Mouse (Mus musculus): ENCODE data around the gene Rnf150. TPM values are rescaled to one million over a fixed set of nuclear protein-coding genes. Genes with fewer than 3 reads are reported as not detected.

Gene Rnf150
- polyA plus RNA-seq, 1 experiment from 2014 or later, result 0.13 TPM

DNA sequence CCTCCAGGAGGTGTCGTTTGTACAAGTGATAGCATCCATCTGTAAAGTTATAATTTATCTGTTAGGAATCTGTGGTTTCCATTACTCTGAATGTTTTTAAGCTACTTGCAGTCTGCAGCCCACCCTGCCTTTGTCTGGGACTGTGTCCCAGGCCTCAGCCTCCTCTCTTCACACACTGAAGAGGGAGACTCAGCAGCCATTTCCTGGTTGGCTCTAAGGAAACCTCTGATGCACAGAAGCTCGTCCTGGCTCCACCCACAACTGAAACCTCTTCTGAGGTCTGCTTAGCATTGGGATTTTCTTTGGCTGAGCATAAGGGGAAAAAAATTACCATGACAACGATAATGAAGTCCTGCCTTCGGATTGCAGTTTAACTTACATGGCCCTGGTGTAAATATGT lies 110.2 kb downstream of the Rnf150 start:
- Histone ChIP-seq H3K27ac (ENCODE audit: low read length) (no peak overlapping the region), H3K36me3 (ENCODE audit: control insufficient read depth, insufficient read depth) (no peaks in the 10 kb centered on the region), H3K9ac (ENCODE audit: low read depth, low read length) (no peak overlapping the region), H3K4me1 (ENCODE audit: control insufficient read depth, low read depth, low read length) (no peaks in the 10 kb centered on the region), H3K9me3 (replicated peaks; ENCODE audit: control insufficient read depth, low read length) (no peaks in the 10 kb centered on the region), H3K4me3 (ENCODE audit: low read depth, low read length) (no peak overlapping the region), H3K27me3 (ENCODE audit: control insufficient read depth, insufficient read depth, low read depth, low read length) (no peaks in the 10 kb centered on the region), H3K4me2 (ENCODE audit: low read depth, low read length) (no peak overlapping the region)
- 44% methylated on average over 4 of the region's 4 CpGs for WGBS (ENCODE audit: insufficient replicate concordance)
- ATAC-seq (ENCODE audit: low read depth), result no peak

DNA sequence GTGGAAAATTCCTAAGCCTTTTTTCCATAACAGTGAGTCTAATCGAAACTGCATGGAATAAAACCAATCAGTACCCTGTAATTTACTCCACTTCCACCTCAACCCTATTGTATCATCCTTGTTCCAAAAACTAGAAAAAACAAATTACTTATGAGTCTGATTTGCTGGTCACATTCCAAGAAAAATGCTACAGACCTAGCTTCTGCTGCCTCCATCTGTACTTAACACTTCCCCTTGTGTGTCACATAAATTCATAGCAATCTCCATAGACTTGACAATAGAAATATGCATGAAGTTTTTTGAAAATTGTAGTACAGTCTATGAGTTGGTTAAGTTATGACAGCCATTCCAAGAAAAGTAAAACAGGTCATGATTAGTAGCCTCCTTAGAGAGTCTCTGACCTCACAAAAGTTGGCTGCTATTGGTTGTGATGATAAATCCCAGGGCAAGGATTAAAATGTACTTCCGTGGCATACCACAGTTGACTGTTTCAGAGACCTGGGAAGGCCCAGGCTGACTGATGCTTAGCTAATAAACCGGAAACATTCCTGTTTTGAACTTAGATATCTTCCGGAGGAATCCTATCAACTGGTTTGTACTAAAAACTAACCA lies 118.2 kb downstream of the Rnf150 start:
- no peaks in the 10 kb centered on the region for H3K4me1 ChIP-seq (ENCODE audit: control insufficient read depth, low read depth, low read length)
- 53% methylated on average over 4 of the region's 4 CpGs for WGBS (ENCODE audit: insufficient replicate concordance)
- H3K9me3 ChIP-seq (replicated peaks; ENCODE audit: control insufficient read depth, low read length), result no peaks in the 10 kb centered on the region
- H3K27me3 ChIP-seq (ENCODE audit: control insufficient read depth, insufficient read depth, low read depth, low read length), result no peaks in the 10 kb centered on the region
- no peak overlapping the region for H3K4me3 ChIP-seq (ENCODE audit: low read depth, low read length)
- no peaks in the 10 kb centered on the region for H3K36me3 ChIP-seq (ENCODE audit: control insufficient read depth, insufficient read depth)
- no peak overlapping the region for H3K27ac ChIP-seq (ENCODE audit: low read length)
- H3K4me2 ChIP-seq (ENCODE audit: low read depth, low read length), result no peak overlapping the region
- ATAC-seq (ENCODE audit: low read depth), result no peak
- H3K9ac ChIP-seq (ENCODE audit: low read depth, low read length), result no peak overlapping the region

DNA sequence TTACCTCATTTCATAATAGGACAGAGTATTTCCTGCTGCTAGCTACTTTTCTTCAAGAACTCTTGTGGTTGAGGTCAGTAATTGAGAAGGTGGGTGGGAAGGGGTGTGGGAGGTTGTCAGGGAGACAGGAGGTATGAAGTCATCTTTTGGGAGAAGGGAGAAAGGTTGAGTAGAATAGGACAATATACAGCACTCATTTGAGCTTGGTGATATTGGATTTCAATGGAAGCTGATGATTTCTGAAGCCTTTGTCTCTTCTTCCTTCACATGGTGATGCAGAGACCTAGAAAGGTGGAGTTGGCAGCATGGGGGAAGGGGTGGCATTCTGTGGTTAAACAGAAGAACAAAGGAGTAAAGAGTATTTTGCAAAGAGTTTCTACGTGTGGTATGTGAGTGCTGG lies 119.7 kb downstream of the Rnf150 start:
- H3K9me3 ChIP-seq (replicated peaks; ENCODE audit: control insufficient read depth, low read length), result no peaks in the 10 kb centered on the region
- no peaks in the 10 kb centered on the region for H3K36me3 ChIP-seq (ENCODE audit: control insufficient read depth, insufficient read depth)
- H3K4me1 ChIP-seq (ENCODE audit: control insufficient read depth, low read depth, low read length), result no peaks in the 10 kb centered on the region
- no peak overlapping the region for H3K9ac ChIP-seq (ENCODE audit: low read depth, low read length)
- H3K27me3 ChIP-seq (ENCODE audit: control insufficient read depth, insufficient read depth, low read depth, low read length), result no peaks in the 10 kb centered on the region
- WGBS (ENCODE audit: insufficient replicate concordance), result 52% methylated on average over 1 of the region's 1 CpGs
- no peak overlapping the region for H3K4me2 ChIP-seq (ENCODE audit: low read depth, low read length)
- H3K4me3 ChIP-seq (ENCODE audit: low read depth, low read length), result no peak overlapping the region
- ATAC-seq (ENCODE audit: low read depth), result no peak
- H3K27ac ChIP-seq (ENCODE audit: low read length), result no peak overlapping the region

DNA sequence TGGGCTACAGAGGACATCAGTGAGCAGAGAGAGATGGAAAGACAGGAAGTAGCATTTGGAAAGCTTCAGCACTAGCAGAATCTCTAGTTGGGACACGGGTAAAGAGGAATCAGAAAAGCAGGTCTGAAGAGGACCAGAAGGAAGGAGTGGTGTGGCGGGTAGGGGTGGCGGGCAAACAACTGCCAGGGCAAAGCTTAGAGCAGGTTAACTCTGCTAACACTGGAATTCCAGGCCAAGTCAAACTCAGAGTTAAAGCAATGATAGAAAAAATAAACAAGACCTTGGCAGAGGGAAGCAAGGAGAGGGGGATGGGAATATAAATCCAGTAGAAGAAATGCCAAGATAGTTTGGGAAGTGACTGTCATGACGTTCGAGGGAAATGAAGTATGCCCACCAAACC lies 120.1 kb downstream of the Rnf150 start:
- Histone ChIP-seq H3K9ac (ENCODE audit: low read depth, low read length) (no peak overlapping the region), H3K4me3 (ENCODE audit: low read depth, low read length) (no peak overlapping the region), H3K27me3 (ENCODE audit: control insufficient read depth, insufficient read depth, low read depth, low read length) (no peaks in the 10 kb centered on the region), H3K9me3 (replicated peaks; ENCODE audit: control insufficient read depth, low read length) (no peaks in the 10 kb centered on the region), H3K4me1 (ENCODE audit: control insufficient read depth, low read depth, low read length) (no peaks in the 10 kb centered on the region), H3K27ac (ENCODE audit: low read length) (no peak overlapping the region), H3K4me2 (ENCODE audit: low read depth, low read length) (no peak overlapping the region), H3K36me3 (ENCODE audit: control insufficient read depth, insufficient read depth) (no peaks in the 10 kb centered on the region)
- WGBS (ENCODE audit: insufficient replicate concordance), result 40% methylated on average over 5 of the region's 5 CpGs
- ATAC-seq (ENCODE audit: low read depth), result no peak

DNA sequence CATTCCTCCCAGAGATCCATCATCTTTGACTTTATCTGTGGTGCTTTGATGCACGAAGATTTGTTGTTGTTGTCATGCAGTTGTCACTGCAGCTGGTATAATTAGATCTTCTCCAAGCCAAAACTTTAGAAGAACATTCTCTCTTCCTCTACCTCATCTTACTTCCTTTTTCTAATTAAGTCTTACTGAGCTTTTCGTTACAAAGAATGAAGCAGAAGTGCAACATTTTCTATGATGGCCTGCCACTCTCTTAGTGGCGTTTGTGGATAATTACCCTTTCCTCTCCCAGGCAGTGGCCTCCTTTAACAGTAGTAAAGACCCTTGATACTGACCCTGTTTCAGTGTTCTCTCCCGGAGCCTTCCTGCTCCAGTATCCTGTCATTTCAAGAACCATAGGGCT lies 128.9 kb downstream of the Rnf150 start:
- no peak overlapping the region for H3K9ac ChIP-seq (ENCODE audit: low read depth, low read length)
- H3K4me3 ChIP-seq (ENCODE audit: low read depth, low read length), result no peak overlapping the region
- no peak overlapping the region for H3K4me2 ChIP-seq (ENCODE audit: low read depth, low read length)
- no peaks in the 10 kb centered on the region for H3K9me3 ChIP-seq (replicated peaks; ENCODE audit: control insufficient read depth, low read length)
- no peaks in the 10 kb centered on the region for H3K4me1 ChIP-seq (ENCODE audit: control insufficient read depth, low read depth, low read length)
- H3K27ac ChIP-seq (ENCODE audit: low read length), result no peak overlapping the region
- no peak for ATAC-seq (ENCODE audit: low read depth)
- no peaks in the 10 kb centered on the region for H3K27me3 ChIP-seq (ENCODE audit: control insufficient read depth, insufficient read depth, low read depth, low read length)
- no peaks in the 10 kb centered on the region for H3K36me3 ChIP-seq (ENCODE audit: control insufficient read depth, insufficient read depth)
- WGBS (ENCODE audit: insufficient replicate concordance), result 25% methylated on average over 4 of the region's 4 CpGs

DNA sequence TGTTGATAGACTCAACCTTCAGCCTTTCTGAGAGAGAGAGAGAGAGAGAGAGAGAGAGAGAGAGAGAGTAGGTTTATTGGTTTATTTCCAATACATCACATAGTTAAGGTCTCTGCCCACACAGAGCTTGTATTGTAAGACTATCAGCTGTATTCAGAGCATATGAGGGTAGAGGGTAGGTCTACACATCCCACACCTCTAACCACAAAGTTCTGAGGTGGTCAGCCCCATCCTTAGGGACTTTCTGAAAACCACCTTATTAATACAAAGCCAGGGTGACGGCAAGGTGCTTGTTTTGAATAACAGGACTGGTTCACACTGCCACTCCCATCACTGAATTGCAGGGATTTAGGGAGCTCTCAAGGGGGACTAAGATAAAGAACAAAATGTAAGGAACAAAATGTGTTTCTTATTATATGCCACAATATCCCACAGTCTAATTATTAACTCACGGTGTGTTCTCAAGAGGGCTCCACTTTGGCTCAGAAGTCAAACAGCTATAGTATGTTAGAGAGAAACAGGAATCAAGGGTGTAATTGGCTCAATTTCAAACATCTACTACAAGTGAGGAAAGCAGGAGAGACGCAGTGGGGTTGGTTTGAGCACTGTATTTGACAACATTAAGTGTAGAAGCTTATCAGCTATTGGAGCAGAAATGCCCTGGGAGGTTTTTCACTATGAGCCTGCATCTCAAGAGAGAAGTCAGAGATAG lies 132.7 kb downstream of the Rnf150 start:
- no peaks in the 10 kb centered on the region for H3K27me3 ChIP-seq (ENCODE audit: control insufficient read depth, insufficient read depth, low read depth, low read length)
- H3K27ac ChIP-seq (ENCODE audit: low read length), result no peak overlapping the region
- 58% methylated on average over 3 of the region's 3 CpGs for whole genome bisulfite sequencing (ENCODE audit: insufficient replicate concordance)
- no peak overlapping the region for H3K4me2 ChIP-seq (ENCODE audit: low read depth, low read length)
- H3K9ac ChIP-seq (ENCODE audit: low read depth, low read length), result no peak overlapping the region
- no peaks in the 10 kb centered on the region for H3K4me1 ChIP-seq (ENCODE audit: control insufficient read depth, low read depth, low read length)
- no peak overlapping the region for H3K4me3 ChIP-seq (ENCODE audit: low read depth, low read length)
- no peaks in the 10 kb centered on the region for H3K9me3 ChIP-seq (replicated peaks; ENCODE audit: control insufficient read depth, low read length)
- ATAC-seq (ENCODE audit: low read depth), result no peak
- H3K36me3 ChIP-seq (ENCODE audit: control insufficient read depth, insufficient read depth), result no peaks in the 10 kb centered on the region

DNA sequence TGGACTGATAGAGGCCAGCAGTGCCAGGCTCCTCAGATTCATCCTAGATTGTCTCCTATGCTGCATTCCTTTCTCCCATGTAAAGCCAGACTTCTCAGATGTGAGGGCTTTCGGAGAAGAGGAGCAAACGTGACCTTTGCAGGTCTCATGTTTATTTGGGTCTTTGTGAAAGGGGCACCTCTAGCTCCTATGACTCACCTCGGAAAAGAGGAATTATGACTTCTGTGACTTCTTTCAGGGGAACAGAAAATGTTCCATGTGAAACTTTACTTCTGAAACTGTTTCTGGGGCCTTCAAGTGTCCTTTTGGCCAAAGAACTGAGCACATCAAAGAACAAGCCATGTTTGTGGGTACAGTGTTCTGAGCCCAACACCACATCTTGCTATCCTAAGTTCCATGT lies 133.7 kb downstream of the Rnf150 start:
- Histone ChIP-seq H3K27ac (ENCODE audit: low read length) (no peak overlapping the region), H3K27me3 (ENCODE audit: control insufficient read depth, insufficient read depth, low read depth, low read length) (no peaks in the 10 kb centered on the region), H3K9ac (ENCODE audit: low read depth, low read length) (no peak overlapping the region), H3K4me1 (ENCODE audit: control insufficient read depth, low read depth, low read length) (no peaks in the 10 kb centered on the region), H3K9me3 (replicated peaks; ENCODE audit: control insufficient read depth, low read length) (no peaks in the 10 kb centered on the region), H3K4me2 (ENCODE audit: low read depth, low read length) (no peak overlapping the region), H3K36me3 (ENCODE audit: control insufficient read depth, insufficient read depth) (no peaks in the 10 kb centered on the region), H3K4me3 (ENCODE audit: low read depth, low read length) (no peak overlapping the region)
- ATAC-seq (ENCODE audit: low read depth), result no peak
- whole genome bisulfite sequencing (ENCODE audit: insufficient replicate concordance), result 40% methylated on average over 3 of the region's 3 CpGs

DNA sequence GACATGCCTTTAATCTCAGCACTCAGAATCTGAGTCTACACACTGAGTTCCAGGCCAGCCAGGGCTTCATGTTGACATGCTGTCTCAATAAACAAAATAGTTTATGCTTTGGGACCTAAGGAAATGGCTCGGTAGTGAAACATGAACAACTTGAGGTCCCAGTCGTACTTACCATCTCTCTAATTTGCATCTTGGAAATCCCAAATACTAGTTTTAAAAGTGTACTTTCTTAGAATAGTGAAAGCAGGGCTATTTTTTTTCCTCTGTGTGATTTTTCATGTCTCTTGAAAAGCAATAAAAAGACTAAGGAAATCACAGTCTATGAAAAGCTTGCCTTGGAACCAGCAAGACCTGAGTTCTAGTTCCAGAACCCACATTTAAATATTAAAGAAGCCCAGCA lies 135.6 kb downstream of the Rnf150 start:
- no peaks in the 10 kb centered on the region for H3K9me3 ChIP-seq (replicated peaks; ENCODE audit: control insufficient read depth, low read length)
- no peak overlapping the region for H3K4me3 ChIP-seq (ENCODE audit: low read depth, low read length)
- no peak for ATAC-seq (ENCODE audit: low read depth)
- H3K27me3 ChIP-seq (ENCODE audit: control insufficient read depth, insufficient read depth, low read depth, low read length), result no peaks in the 10 kb centered on the region
- H3K9ac ChIP-seq (ENCODE audit: low read depth, low read length), result no peak overlapping the region
- no peaks in the 10 kb centered on the region for H3K4me1 ChIP-seq (ENCODE audit: control insufficient read depth, low read depth, low read length)
- WGBS (ENCODE audit: insufficient replicate concordance), result 54% methylated on average over 2 of the region's 2 CpGs
- H3K27ac ChIP-seq (ENCODE audit: low read length), result no peak overlapping the region
- no peaks in the 10 kb centered on the region for H3K36me3 ChIP-seq (ENCODE audit: control insufficient read depth, insufficient read depth)
- no peak overlapping the region for H3K4me2 ChIP-seq (ENCODE audit: low read depth, low read length)

DNA sequence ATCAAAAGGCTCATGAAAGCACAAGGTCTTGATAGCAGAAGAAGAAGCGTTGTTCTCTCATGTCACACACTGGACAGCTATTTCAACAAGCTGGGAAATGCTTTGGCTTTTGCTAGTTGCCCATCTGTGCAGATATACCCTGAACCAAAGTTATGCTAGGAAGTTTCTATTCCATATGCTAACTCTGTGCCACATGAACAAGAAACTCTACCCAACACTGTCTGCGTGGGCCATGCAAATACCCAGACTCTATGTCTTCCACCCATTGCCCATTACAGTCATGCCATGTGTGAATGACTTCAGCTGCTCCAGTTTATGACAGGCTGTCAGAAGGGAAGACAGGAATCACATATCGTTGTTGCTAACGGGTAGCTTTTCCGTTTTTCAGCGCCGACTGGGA lies 140.0 kb downstream of the Rnf150 start:
- H3K4me2 ChIP-seq (ENCODE audit: low read depth, low read length), result no peak overlapping the region
- no peak overlapping the region for H3K9ac ChIP-seq (ENCODE audit: low read depth, low read length)
- H3K9me3 ChIP-seq (replicated peaks; ENCODE audit: control insufficient read depth, low read length), result no peaks in the 10 kb centered on the region
- H3K4me3 ChIP-seq (ENCODE audit: low read depth, low read length), result no peak overlapping the region
- no peaks in the 10 kb centered on the region for H3K27me3 ChIP-seq (ENCODE audit: control insufficient read depth, insufficient read depth, low read depth, low read length)
- no peaks in the 10 kb centered on the region for H3K36me3 ChIP-seq (ENCODE audit: control insufficient read depth, insufficient read depth)
- ATAC-seq (ENCODE audit: low read depth), result no peak
- 73% methylated on average over 7 of the region's 7 CpGs for WGBS (ENCODE audit: insufficient replicate concordance)
- H3K27ac ChIP-seq (ENCODE audit: low read length), result no peak overlapping the region
- no peaks in the 10 kb centered on the region for H3K4me1 ChIP-seq (ENCODE audit: control insufficient read depth, low read depth, low read length)
